Mouse (Mus musculus): Measurements from ENCODE around the gene Socs1.

Gene Socs1

GRCm38 (mm10) chr16:10763540-10764264 is 21.6 kb downstream of the Socs1 start:
- no peak for DNase-seq (ENCODE audit: low read depth, low spot score)

- no peak for DNase-seq (ENCODE audit: low read depth, low spot score)
Measured at GRCm38 (mm10) chr16:10762569-10763180, 22.7 kb downstream of the Socs1 start.

GRCm38 (mm10) chr16:10761182-10761581 is 24.2 kb downstream of the Socs1 start:
- no peak for DNase-seq (ENCODE audit: low read depth, low spot score)

GRCm38 (mm10) chr16:10756168-10756567 is 29.2 kb downstream of the Socs1 start:
- no peak for DNase-seq (ENCODE audit: low read depth, low spot score)

- no peak for DNase-seq (ENCODE audit: low read depth, low spot score)
Measured at GRCm38 (mm10) chr16:10754521-10755296, 30.6 kb downstream of the Socs1 start.

GRCm38 (mm10) chr16:10749824-10750223 is 35.5 kb downstream of the Socs1 start:
- DNase-seq (ENCODE audit: low read depth, low spot score), result no peak

- no peak for DNase-seq (ENCODE audit: low read depth, low spot score)
Measured at GRCm38 (mm10) chr16:10749226-10749625, 36.1 kb downstream of the Socs1 start.

- no peak for DNase-seq (ENCODE audit: low read depth, low spot score)
Measured at GRCm38 (mm10) chr16:10741082-10741481, 44.3 kb downstream of the Socs1 start.

GRCm38 (mm10) chr16:10739854-10740398 is 45.4 kb downstream of the Socs1 start:
- DNase-seq (ENCODE audit: low read depth, low spot score), result no peak

GRCm38 (mm10) chr16:10738866-10739265 is 46.5 kb downstream of the Socs1 start:
- no peak for DNase-seq (ENCODE audit: low read depth, low spot score)

GRCm38 (mm10) chr16:10737571-10737970 is 47.8 kb downstream of the Socs1 start:
- no peak for DNase-seq (ENCODE audit: low read depth, low spot score)

- DNase-seq (ENCODE audit: low read depth, low spot score), result no peak
Measured at GRCm38 (mm10) chr16:10736364-10736763, 49.0 kb downstream of the Socs1 start.

GRCm38 (mm10) chr16:10735781-10736180 is 49.6 kb downstream of the Socs1 start:
- DNase-seq (ENCODE audit: low read depth, low spot score), result no peak

GRCm38 (mm10) chr16:10732421-10732820 is 52.9 kb downstream of the Socs1 start:
- no peak for DNase-seq (ENCODE audit: low read depth, low spot score)

All from embryo, embryonic 11.5 days (tissue).